Mouse (Mus musculus): ENCODE measurements around the gene Yars. TPM values are rescaled to one million over a fixed set of nuclear protein-coding genes. Genes with fewer than 3 reads are reported as not detected.

Gene Yars
- polyA plus RNA-seq, 1 experiment from 2014 or later = 112 TPM

DNA sequence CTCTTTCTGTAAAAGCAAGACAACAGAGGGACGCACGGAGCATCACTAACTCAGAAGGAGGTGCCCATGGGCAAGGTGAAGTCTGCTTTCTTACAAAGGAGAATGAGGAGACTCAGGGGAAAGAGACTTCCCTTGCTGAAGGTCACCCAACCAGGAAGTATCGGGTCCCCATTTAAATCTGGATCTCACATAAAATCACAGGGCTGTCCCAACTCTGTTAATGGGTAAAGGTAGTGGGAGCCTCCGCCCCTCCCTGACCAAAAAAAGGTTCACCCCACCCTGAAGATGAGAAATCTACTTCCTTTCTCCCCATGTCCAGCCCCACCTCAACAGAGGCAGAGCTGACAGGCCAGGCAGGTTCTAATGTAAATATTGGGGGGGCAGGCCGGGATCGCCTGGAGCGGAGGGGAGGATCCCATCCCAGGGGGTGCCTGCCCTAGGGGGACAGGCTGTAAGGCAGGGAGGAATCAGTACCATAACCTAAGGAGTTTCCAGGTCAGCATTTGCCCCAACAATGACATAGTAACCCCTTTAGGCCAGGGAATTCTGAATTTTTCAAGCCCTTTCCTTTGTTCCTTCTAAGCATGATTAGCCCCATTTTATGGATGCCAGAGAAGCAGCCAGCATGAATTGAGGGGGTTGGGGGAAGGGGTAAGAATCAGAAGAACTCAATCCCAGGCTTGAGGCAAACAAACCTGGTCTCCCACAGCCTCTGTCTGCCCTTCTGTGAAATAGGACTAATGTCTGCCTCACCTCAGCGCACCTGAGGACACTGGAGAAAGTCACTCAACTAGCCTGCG is 43.2 kb downstream of the Yars start:
- Histone ChIP-seq H3K27ac (ENCODE audit: low read depth, low read length) (no peak overlapping the region), H3K4me1 (ENCODE audit: control insufficient read depth, insufficient read depth, low read depth, low read length) (peaks cover 14% of the 10 kb centered on the region), H3K9me3 (ENCODE audit: control insufficient read depth, low read length) (no peaks in the 10 kb centered on the region), H3K9ac (ENCODE audit: low read depth, low read length) (no peak overlapping the region), H3K36me3 (ENCODE audit: control insufficient read depth, insufficient read depth, low read length) (no peaks in the 10 kb centered on the region), H3K4me3 (ENCODE audit: low read length) (no peak overlapping the region), H3K4me2 (ENCODE audit: low read length) (no peak overlapping the region), H3K27me3 (replicated peaks; ENCODE audit: control insufficient read depth, insufficient read depth, low read length) (peaks cover 2% of the 10 kb centered on the region; the same call in 1 of the 2 replicates)
- 80% methylated on average over 9 of the region's 9 CpGs for WGBS
- ATAC-seq = no peak

DNA sequence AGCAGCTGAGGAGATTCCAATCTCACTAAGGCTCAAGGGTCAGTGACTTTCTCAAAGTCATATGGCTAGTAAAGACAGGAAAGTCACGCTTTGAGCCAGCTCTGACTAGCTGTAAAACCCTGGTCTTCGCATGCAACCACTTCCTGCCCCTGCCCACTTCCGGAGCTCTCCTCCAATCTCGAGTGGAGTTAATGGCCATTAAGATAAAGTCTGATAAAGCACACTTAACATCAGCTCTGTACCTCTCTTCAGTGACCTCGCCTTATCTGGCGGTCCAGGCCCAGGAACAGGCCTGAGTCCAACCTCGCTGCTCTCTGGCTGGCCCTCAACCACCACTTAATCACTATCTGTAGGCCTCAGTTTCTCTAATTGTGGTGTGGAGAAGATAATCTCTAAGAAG is 44.9 kb downstream of the Yars start:
- Histone ChIP-seq H3K27ac (ENCODE audit: low read depth, low read length) (no peak overlapping the region), H3K4me3 (ENCODE audit: low read length) (no peak overlapping the region), H3K36me3 (ENCODE audit: control insufficient read depth, insufficient read depth, low read length) (no peaks in the 10 kb centered on the region), H3K4me2 (ENCODE audit: low read length) (no peak overlapping the region), H3K27me3 (replicated peaks; ENCODE audit: control insufficient read depth, insufficient read depth, low read length) (peaks cover 2% of the 10 kb centered on the region; the same call in 1 of the 2 replicates), H3K9me3 (ENCODE audit: control insufficient read depth, low read length) (no peaks in the 10 kb centered on the region), H3K4me1 (ENCODE audit: control insufficient read depth, insufficient read depth, low read depth, low read length) (peaks cover 23% of the 10 kb centered on the region), H3K9ac (ENCODE audit: low read depth, low read length) (no peak overlapping the region)
- ATAC-seq = no peak
- 82% methylated on average over 7 of the region's 7 CpGs for WGBS

DNA sequence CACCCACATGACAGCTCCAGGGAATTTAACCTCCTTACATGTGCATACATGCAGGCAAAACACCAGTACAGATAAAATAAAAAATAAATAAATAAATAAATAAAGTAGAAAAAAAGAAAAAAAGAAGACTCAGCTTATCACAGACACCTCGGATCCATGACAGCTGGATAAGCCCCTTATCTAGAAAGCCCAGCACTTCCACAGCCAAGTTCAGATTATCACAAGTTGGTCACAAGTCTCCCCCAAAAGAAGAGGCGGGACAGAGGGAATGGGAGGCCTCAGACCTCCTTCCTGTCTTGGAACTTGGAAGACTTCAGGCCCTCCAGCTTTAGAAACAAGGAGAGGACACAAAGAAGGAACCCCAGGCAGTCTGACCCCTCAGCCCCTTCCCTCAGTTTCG is 45.6 kb downstream of the Yars start:
- WGBS = 71% methylated on average over 3 of the region's 3 CpGs
- Histone ChIP-seq H3K4me1 (ENCODE audit: control insufficient read depth, insufficient read depth, low read depth, low read length) (peaks cover 26% of the 10 kb centered on the region), H3K4me2 (ENCODE audit: low read length) (no peak overlapping the region), H3K9me3 (ENCODE audit: control insufficient read depth, low read length) (no peaks in the 10 kb centered on the region), H3K27me3 (replicated peaks; ENCODE audit: control insufficient read depth, insufficient read depth, low read length) (peaks cover 2% of the 10 kb centered on the region; the same call in 1 of the 2 replicates), H3K9ac (ENCODE audit: low read depth, low read length) (no peak overlapping the region), H3K27ac (ENCODE audit: low read depth, low read length) (no peak overlapping the region), H3K36me3 (ENCODE audit: control insufficient read depth, insufficient read depth, low read length) (no peaks in the 10 kb centered on the region), H3K4me3 (ENCODE audit: low read length) (no peak overlapping the region)
- ATAC-seq = no peak

DNA sequence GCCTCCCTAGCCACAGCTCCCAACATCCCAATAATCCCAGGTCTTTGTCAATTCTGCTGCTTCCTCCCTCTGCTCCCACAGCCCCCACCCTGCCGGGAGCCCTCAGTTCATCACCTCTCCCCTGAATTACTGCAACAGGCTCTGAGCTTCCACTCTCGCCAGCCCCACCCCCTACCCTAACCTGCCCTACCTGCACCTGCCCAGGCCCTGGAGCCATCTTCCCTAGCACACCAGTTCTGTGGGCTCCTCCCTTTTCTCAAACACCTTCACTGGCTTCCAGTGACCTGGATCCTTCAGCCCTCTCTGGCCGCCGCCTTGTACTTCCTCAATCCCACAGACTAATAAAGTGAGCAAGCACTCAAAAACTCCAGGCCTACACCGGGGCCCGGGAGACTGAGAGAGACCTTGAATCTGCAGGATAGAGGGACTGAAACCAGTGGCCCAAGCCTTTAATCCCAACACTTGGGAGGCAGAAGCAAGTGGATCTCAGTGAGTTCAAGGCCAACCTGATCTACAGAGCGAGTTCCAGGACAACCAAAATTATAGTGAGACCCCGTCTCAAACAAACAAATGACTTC is 46.8 kb downstream of the Yars start:
- peaks cover 26% of the 10 kb centered on the region for H3K4me1 ChIP-seq (ENCODE audit: control insufficient read depth, insufficient read depth, low read depth, low read length)
- H3K27ac ChIP-seq (ENCODE audit: low read depth, low read length) = no peak overlapping the region
- no peak overlapping the region for H3K4me2 ChIP-seq (ENCODE audit: low read length)
- peaks cover 2% of the 10 kb centered on the region; the same call in 1 of the 2 replicates for H3K27me3 ChIP-seq (replicated peaks; ENCODE audit: control insufficient read depth, insufficient read depth, low read length)
- H3K4me3 ChIP-seq (ENCODE audit: low read length) = no peak overlapping the region
- H3K9ac ChIP-seq (ENCODE audit: low read depth, low read length) = no peak overlapping the region
- WGBS = 84% methylated on average over 8 of the region's 8 CpGs
- ATAC-seq = no peak
- no peaks in the 10 kb centered on the region for H3K9me3 ChIP-seq (ENCODE audit: control insufficient read depth, low read length)
- no peaks in the 10 kb centered on the region for H3K36me3 ChIP-seq (ENCODE audit: control insufficient read depth, insufficient read depth, low read length)

DNA sequence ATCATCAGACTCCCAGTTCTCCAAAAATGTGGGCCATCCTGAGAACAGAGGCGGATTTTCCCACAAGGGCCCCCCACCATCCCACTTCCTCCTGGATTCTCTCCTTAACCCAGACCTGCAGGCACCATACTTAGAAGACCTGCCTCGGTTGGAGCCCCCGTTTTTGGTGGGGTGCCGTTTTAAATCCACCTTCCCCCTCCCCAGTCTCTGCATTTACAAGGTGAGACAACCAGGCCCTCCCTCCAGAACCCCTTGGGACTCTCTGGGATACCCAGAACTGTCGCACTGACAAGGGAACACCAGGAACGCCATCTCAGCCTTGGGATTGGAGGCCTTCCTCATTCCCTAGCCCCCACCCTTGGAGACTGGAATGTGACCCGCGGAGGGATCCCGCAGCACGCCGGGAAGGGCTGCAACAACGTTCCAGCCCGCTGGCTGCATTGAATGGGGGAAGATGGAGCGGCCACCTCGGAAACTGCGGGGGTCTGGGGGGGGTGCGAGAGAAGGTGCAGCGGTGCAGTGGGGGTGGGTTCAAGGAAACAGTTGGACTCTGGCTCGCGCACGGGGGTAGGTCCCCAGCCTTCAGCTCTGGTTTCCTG is 48.4 kb downstream of the Yars start:
- H3K4me1 ChIP-seq (ENCODE audit: control insufficient read depth, insufficient read depth, low read depth, low read length) = peaks cover 28% of the 10 kb centered on the region
- no peaks in the 10 kb centered on the region for H3K27me3 ChIP-seq (replicated peaks; ENCODE audit: control insufficient read depth, insufficient read depth, low read length)
- peak overlapping the region; percentile 81 for H3K4me3 ChIP-seq (ENCODE audit: low read length)
- no peaks in the 10 kb centered on the region for H3K36me3 ChIP-seq (ENCODE audit: control insufficient read depth, insufficient read depth, low read length)
- WGBS = 5% methylated on average over 21 of the region's 21 CpGs
- peak overlapping the region; percentile 74; the same call in 1 of the 2 replicates for H3K27ac ChIP-seq (ENCODE audit: low read depth, low read length)
- H3K9me3 ChIP-seq (ENCODE audit: control insufficient read depth, low read length) = no peaks in the 10 kb centered on the region
- peak overlapping the region; percentile 84 for H3K4me2 ChIP-seq (ENCODE audit: low read length)
- peak overlapping the region; percentile 84 for H3K9ac ChIP-seq (ENCODE audit: low read depth, low read length)
- ATAC-seq = no peak

DNA sequence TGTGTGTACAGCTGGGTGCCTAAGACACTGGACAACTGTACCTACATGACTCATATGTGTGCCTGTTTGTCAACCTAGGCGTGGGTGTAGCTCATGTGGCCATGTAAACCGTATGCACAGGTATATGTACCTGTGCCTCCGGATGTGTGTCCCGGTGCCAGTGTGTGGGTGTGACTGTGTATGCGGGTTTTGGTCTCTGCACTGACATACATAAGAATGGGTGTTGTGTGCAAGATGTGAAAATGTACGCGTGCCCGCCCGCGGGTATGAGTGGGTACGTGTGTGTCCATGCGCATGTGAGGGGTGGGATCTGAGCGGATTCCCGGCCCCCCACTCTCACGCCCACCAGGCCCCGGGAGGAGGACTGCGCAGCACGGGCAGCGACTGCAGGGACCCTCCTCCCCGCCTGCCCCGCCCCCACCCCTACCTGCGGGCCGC is 49.0 kb downstream of the Yars start:
- under 1% methylated on average over 16 of the region's 23 CpGs for WGBS
- ATAC-seq = peak; percentile 80
- Histone ChIP-seq H3K9me3 (ENCODE audit: control insufficient read depth, low read length) (no peaks in the 10 kb centered on the region), H3K9ac (ENCODE audit: low read depth, low read length) (peak overlapping the region; percentile 84), H3K27me3 (replicated peaks; ENCODE audit: control insufficient read depth, insufficient read depth, low read length) (no peaks in the 10 kb centered on the region), H3K27ac (ENCODE audit: low read depth, low read length) (peak overlapping the region; percentile 74), H3K4me3 (ENCODE audit: low read length) (peak overlapping the region; percentile 81), H3K4me1 (ENCODE audit: control insufficient read depth, insufficient read depth, low read depth, low read length) (peaks cover 28% of the 10 kb centered on the region), H3K4me2 (ENCODE audit: low read length) (peak overlapping the region; percentile 84), H3K36me3 (ENCODE audit: control insufficient read depth, insufficient read depth, low read length) (no peaks in the 10 kb centered on the region)

DNA sequence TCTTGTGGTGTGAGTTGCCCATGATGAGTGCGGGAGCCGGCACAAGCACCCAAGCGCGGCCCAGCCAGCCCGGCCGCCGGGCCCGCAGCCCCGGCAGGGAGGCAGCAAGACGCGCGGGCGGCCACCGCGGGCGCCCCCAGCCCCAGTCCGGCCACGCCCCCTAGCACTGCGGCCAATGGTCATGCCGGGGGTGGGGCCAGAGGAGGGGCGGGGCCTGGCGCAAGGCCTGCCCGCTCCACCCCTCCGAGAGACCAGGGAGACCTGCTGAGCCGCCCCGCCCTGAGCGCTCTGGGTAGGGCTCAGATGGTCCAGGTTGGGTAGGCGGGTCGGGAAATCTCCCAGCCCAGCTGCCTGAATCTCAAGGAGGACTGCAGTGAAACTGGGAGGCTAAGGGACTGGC is 49.5 kb downstream of the Yars start:
- Histone ChIP-seq H3K9ac (ENCODE audit: low read depth, low read length) (peak overlapping the region; percentile 84), H3K9me3 (ENCODE audit: control insufficient read depth, low read length) (no peaks in the 10 kb centered on the region), H3K36me3 (ENCODE audit: control insufficient read depth, insufficient read depth, low read length) (no peaks in the 10 kb centered on the region), H3K27ac (ENCODE audit: low read depth, low read length) (peak overlapping the region; percentile 74), H3K4me2 (ENCODE audit: low read length) (peak overlapping the region; percentile 84), H3K4me3 (ENCODE audit: low read length) (peak overlapping the region; percentile 81), H3K4me1 (ENCODE audit: control insufficient read depth, insufficient read depth, low read depth, low read length) (peaks cover 28% of the 10 kb centered on the region), H3K27me3 (replicated peaks; ENCODE audit: control insufficient read depth, insufficient read depth, low read length) (no peaks in the 10 kb centered on the region)
- peak; percentile 85 for ATAC-seq
- WGBS = 0% methylated on average over 21 of the region's 29 CpGs

DNA sequence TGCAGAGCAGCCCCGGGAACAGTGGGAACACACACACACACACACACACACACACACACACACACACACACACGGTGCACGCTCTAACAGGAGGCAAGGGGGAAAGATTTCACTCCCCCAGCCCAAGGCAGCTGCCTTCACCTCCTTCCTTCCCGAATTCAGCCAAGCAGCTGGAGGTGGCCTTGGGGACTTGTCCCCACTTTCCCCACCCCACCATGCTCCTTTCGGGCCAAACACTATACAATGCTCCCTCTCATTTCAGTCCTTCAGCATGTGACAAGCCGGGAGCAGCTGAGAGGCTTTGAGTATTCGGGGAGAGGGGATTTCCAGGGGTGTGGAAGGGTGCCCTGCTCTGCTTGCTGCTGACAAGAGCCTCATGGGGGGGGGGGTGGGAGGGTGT is 52.3 kb downstream of the Yars start:
- no peak for ATAC-seq
- Histone ChIP-seq H3K4me3 (ENCODE audit: low read length) (no peak overlapping the region), H3K27me3 (replicated peaks; ENCODE audit: control insufficient read depth, insufficient read depth, low read length) (peaks cover 4% of the 10 kb centered on the region; the same call in 1 of the 2 replicates), H3K4me1 (ENCODE audit: control insufficient read depth, insufficient read depth, low read depth, low read length) (peaks cover 27% of the 10 kb centered on the region), H3K36me3 (ENCODE audit: control insufficient read depth, insufficient read depth, low read length) (no peaks in the 10 kb centered on the region), H3K4me2 (ENCODE audit: low read length) (no peak overlapping the region; the same call in 1 of the 2 replicates), H3K9ac (ENCODE audit: low read depth, low read length) (no peak overlapping the region; the same call in 1 of the 2 replicates), H3K9me3 (ENCODE audit: control insufficient read depth, low read length) (no peaks in the 10 kb centered on the region), H3K27ac (ENCODE audit: low read depth, low read length) (no peak overlapping the region)
- 15% methylated on average over 7 of the region's 7 CpGs for WGBS

DNA sequence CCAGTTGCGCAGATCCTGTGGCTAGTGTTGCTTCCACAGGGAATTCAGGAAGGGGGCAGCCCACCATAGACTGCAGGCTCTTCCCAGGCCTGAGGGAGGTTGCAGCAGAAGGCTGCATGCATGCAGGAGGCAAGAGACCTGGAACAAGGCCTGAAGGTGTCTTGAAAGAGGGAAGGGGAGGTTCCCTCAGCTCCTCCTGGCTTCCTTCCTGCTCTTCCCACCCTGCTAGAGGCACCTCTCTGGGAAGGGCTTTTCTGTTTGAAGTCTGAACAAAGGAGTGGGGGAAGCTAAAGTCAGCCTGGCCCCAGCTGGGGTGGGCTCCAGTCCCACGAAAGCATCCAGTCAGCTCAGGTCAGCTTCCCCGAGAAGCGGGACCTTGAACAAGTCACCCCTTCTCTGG is 52.8 kb downstream of the Yars start:
- H3K4me2 ChIP-seq (ENCODE audit: low read length) = no peak overlapping the region
- H3K36me3 ChIP-seq (ENCODE audit: control insufficient read depth, insufficient read depth, low read length) = no peaks in the 10 kb centered on the region
- peaks cover 8% of the 10 kb centered on the region; the same call in 1 of the 2 replicates for H3K27me3 ChIP-seq (replicated peaks; ENCODE audit: control insufficient read depth, insufficient read depth, low read length)
- peaks cover 23% of the 10 kb centered on the region for H3K4me1 ChIP-seq (ENCODE audit: control insufficient read depth, insufficient read depth, low read depth, low read length)
- H3K9me3 ChIP-seq (ENCODE audit: control insufficient read depth, low read length) = no peaks in the 10 kb centered on the region
- WGBS = 32% methylated on average over 4 of the region's 4 CpGs
- ATAC-seq = no peak
- H3K4me3 ChIP-seq (ENCODE audit: low read length) = no peak overlapping the region
- peak overlapping the region; percentile 30 for H3K9ac ChIP-seq (ENCODE audit: low read depth, low read length)
- H3K27ac ChIP-seq (ENCODE audit: low read depth, low read length) = no peak overlapping the region; the same call in 1 of the 2 replicates

All from hindbrain, embryonic 16.5 days (tissue).